Mouse (Mus musculus) left cerebral cortex, adult 2 months (tissue): Measurements from ENCODE around the gene Urm1. TPM values are rescaled to one million over a fixed set of nuclear protein-coding genes. Genes with fewer than 3 reads are reported as not detected.
A peak's percentile ranks its signal among the peaks of the same experiment; 100 is the strongest.

Experiments
- DNase-seq, 2 experiments: peaks; one replicate each; pipeline ENCODE4 v3.0.0; 2021 to 2022; ENCODE audit warnings: low spot score in 2 of 2, mixed read lengths in 1 of 2; ENCODE audit errors: extremely low spot score in 1 of 2
- H3K27ac ChIP-seq: fragments of 200-600 bp; 2 replicates; pipeline ENCODE4 v1.8.1; 2022
- H3K4me3 ChIP-seq: fragments of 200-600 bp; 2 replicates; pipeline ENCODE4 v1.8.1; 2022
- CTCF ChIP-seq: fragments of 200-600 bp; IDR thresholded peaks from 2 replicates; pipeline ENCODE4 v1.8.1; 2022; ENCODE audit warnings: antibody characterized with exemption, mild to moderate bottlenecking, moderate library complexity
- intact Hi-C: fragments of 180-260 bp; cut with DNase I; formaldehyde crosslinking; loops from one replicate; pipeline ENCODE4 v1.15.1; 2025
- total RNA-seq, 2 experiments: library from RNA; stranded (reverse); gene quantifications; 2 replicates each; pipeline ENCODE4 v1.2.3; 2021

Urm1 gene
- total RNA-seq, 2 experiments from 2014 or later = 48.4 to 50.0 TPM

GRCm38 (mm10) chr2:29835391-29835899 is 15.6 kb downstream of the Urm1 start:
- intact Hi-C loops = no loop called here
- Histone ChIP-seq H3K27ac (peak overlapping the region; percentile 66), H3K4me3 (no peak overlapping the region)
- DNase-seq = no peak
- TF ChIP-seq CTCF = no peak

GRCm38 (mm10) chr2:29839460-29839859 is 19.6 kb downstream of the Urm1 start:
- TF ChIP-seq CTCF = no peak
- no peak for DNase-seq

GRCm38 (mm10) chr2:29843231-29844105 is 23.6 kb downstream of the Urm1 start:
- Histone ChIP-seq H3K4me3 (no peak overlapping the region), H3K27ac (peak overlapping the region; percentile 77)
- no peak; the same call in 1 of the 2 replicates for TF ChIP-seq CTCF
- peak in 1 of 2 experiments; percentile 43 for DNase-seq
- intact Hi-C loops = no loop called here

More at GRCm38 (mm10) chr2:29839460-29839859, 19.6 kb downstream of the Urm1 start:
- Histone ChIP-seq H3K27ac (no peak overlapping the region), H3K4me3 (no peak overlapping the region)
- intact Hi-C loops = no loop called here

GRCm38 (mm10) chr2:29844115-29844514 is 24.2 kb downstream of the Urm1 start:
- no peak for DNase-seq
- TF ChIP-seq CTCF = no peak
- peak overlapping the region; percentile 71 for H3K27ac ChIP-seq
- intact Hi-C loops = no loop called here
- H3K4me3 ChIP-seq = peak overlapping the region; percentile 34; the same call in 1 of the 2 replicates

GRCm38 (mm10) chr2:29844661-29845060 is 24.8 kb downstream of the Urm1 start:
- peak overlapping the region; percentile 34 for H3K4me3 ChIP-seq
- H3K27ac ChIP-seq = peak overlapping the region; percentile 71; the same call in 1 of the 2 replicates
- intact Hi-C loops = no loop called here
- no peak for DNase-seq
- TF ChIP-seq CTCF = no peak

- DNase-seq = no peak
- H3K27ac ChIP-seq = peak overlapping the region; percentile 75
- intact Hi-C loops = no loop called here
- TF ChIP-seq CTCF = no peak
- H3K4me3 ChIP-seq = peak overlapping the region; percentile 34
Observed at GRCm38 (mm10) chr2:29845636-29846035, 25.8 kb downstream of the Urm1 start.

- DNase-seq = peak in 1 of 2 experiments; percentile 37
- H3K27ac ChIP-seq = peak overlapping the region; percentile 75
- intact Hi-C loops = no loop called here
- TF ChIP-seq CTCF = no peak
- peak overlapping the region; percentile 34 for H3K4me3 ChIP-seq
Observed at GRCm38 (mm10) chr2:29846061-29846853, 26.4 kb downstream of the Urm1 start.

GRCm38 (mm10) chr2:29846911-29847310 is 27.0 kb downstream of the Urm1 start:
- TF ChIP-seq CTCF = no peak
- H3K4me3 ChIP-seq = no peak overlapping the region
- intact Hi-C loops = no loop called here
- DNase-seq = no peak
- H3K27ac ChIP-seq = peak overlapping the region; percentile 7; the same call in 1 of the 2 replicates

GRCm38 (mm10) chr2:29849041-29849440 is 29.2 kb downstream of the Urm1 start:
- peak overlapping the region; percentile 36; the same call in 1 of the 2 replicates for H3K27ac ChIP-seq
- no peak for TF ChIP-seq CTCF
- DNase-seq = no peak
- intact Hi-C loops = no loop called here
- no peak overlapping the region for H3K4me3 ChIP-seq

GRCm38 (mm10) chr2:29849841-29850480 is 30.1 kb downstream of the Urm1 start:
- DNase-seq = no peak
- peak overlapping the region; percentile 36; the same call in 1 of the 2 replicates for H3K27ac ChIP-seq
- no peak; the same call in 1 of the 2 replicates for TF ChIP-seq CTCF
- H3K4me3 ChIP-seq = no peak overlapping the region
- intact Hi-C loops = no loop called here

- no peak for DNase-seq
- TF ChIP-seq CTCF = no peak
- Histone ChIP-seq H3K27ac (no peak overlapping the region; the same call in 1 of the 2 replicates), H3K4me3 (no peak overlapping the region)
- intact Hi-C loops = no loop called here
Observed at GRCm38 (mm10) chr2:29852957-29853485, 33.1 kb downstream of the Urm1 start.
